Mouse (Mus musculus) midbrain, embryonic 10.5 days (tissue): ENCODE results near the gene Cbfa2t3. TPM values are rescaled to one million over a fixed set of nuclear protein-coding genes. Genes with fewer than 3 reads are reported as not detected.

Experiments
- DNase-seq: peaks from one replicate; pipeline ENCODE4 v3.0.0-alpha.2; 2017; ENCODE audit warnings: low spot score
- H3K27ac ChIP-seq: fragments of 300-500 bp; sonication (generic); replicated peaks from 2 replicates; pipeline ENCODE4 v1.5.1; 2016; ENCODE audit warnings: mild to moderate bottlenecking
- H3K27me3 ChIP-seq: fragments of 300-500 bp; sonication (generic); 2 replicates; pipeline ENCODE4 v1.6.1; 2016; ENCODE audit warnings: low read depth, mild to moderate bottlenecking; ENCODE audit not compliant: poor library complexity, severe bottlenecking
- H3K36me3 ChIP-seq: fragments of 300-500 bp; sonication (generic); 2 replicates; pipeline ENCODE4 v1.6.1; 2016; ENCODE audit warnings: mild to moderate bottlenecking, moderate library complexity
- H3K4me1 ChIP-seq: fragments of 300-500 bp; sonication (generic); 2 replicates; pipeline ENCODE4 v1.6.1; 2016
- H3K4me3 ChIP-seq: fragments of 300-500 bp; sonication (generic); 2 replicates; pipeline ENCODE4 v1.5.1; 2016; ENCODE audit warnings: mild to moderate bottlenecking, moderate library complexity
- H3K9me3 ChIP-seq: fragments of 300-500 bp; sonication (generic); replicated peaks from 2 replicates; pipeline ENCODE4 v1.6.1; 2016; ENCODE audit warnings: mild to moderate bottlenecking
- WGBS: fragments of 180-500 bp; shearing (Covaris S2); methylation state at CpG from one replicate; pipeline ENCODE4 v1.1.7; 2016; 5-methylcytosine and 5-hydroxymethylcytosine counted together
- polyA plus RNA-seq: library from polyadenylated mRNA; unstranded; fragments of >200 nt; fragmentation: Nextera tagmentation; extraction: Ambion mirVana; gene quantifications from 2 replicates; pipeline ENCODE4 v1.2.1, GENCODE M21; 2016

Cbfa2t3 gene
- polyA plus RNA-seq, 1 experiment from 2014 or later, result 1.9 TPM

GRCm38 (mm10) chr8:122678061-122678895 is 20.6 kb downstream of the Cbfa2t3 start:
- H3K4me1 ChIP-seq, result peaks cover 64% of the 10 kb centered on the region
- H3K36me3 ChIP-seq, result no peaks in the 10 kb centered on the region
- 2% methylated on average over 118 of the region's 127 CpGs for WGBS
- H3K27ac ChIP-seq, result peak overlapping the region; percentile 86
- H3K9me3 ChIP-seq, result no peaks in the 10 kb centered on the region
- peaks cover 100% of the 10 kb centered on the region for H3K27me3 ChIP-seq
- peak overlapping the region; percentile 75 for H3K4me3 ChIP-seq
- DNase-seq, result peak; percentile 82

GRCm38 (mm10) chr8:122677481-122678021 is 21.4 kb downstream of the Cbfa2t3 start:
- Histone ChIP-seq H3K36me3 (no peaks in the 10 kb centered on the region), H3K9me3 (no peaks in the 10 kb centered on the region), H3K4me1 (peaks cover 64% of the 10 kb centered on the region), H3K27ac (peak overlapping the region; percentile 86), H3K27me3 (peaks cover 100% of the 10 kb centered on the region), H3K4me3 (peak overlapping the region; percentile 75)
- WGBS, result under 1% methylated on average over 35 of the region's 35 CpGs
- no peak for DNase-seq

GRCm38 (mm10) chr8:122676621-122677480 is 22.1 kb downstream of the Cbfa2t3 start:
- peak overlapping the region; percentile 86 for H3K27ac ChIP-seq
- WGBS, result 19% methylated on average over 16 of the region's 16 CpGs
- peaks cover 100% of the 10 kb centered on the region for H3K27me3 ChIP-seq
- peak; percentile 52 for DNase-seq
- no peaks in the 10 kb centered on the region for H3K9me3 ChIP-seq
- H3K4me3 ChIP-seq, result peak overlapping the region; percentile 75
- H3K36me3 ChIP-seq, result no peaks in the 10 kb centered on the region
- peaks cover 64% of the 10 kb centered on the region for H3K4me1 ChIP-seq

GRCm38 (mm10) chr8:122675596-122676420 is 23.1 kb downstream of the Cbfa2t3 start:
- Histone ChIP-seq H3K9me3 (no peaks in the 10 kb centered on the region), H3K4me3 (peak overlapping the region; percentile 75; the same call in 1 of the 2 replicates), H3K27ac (peak overlapping the region; percentile 86; the same call in 1 of the 2 replicates), H3K27me3 (peaks cover 100% of the 10 kb centered on the region), H3K36me3 (no peaks in the 10 kb centered on the region), H3K4me1 (peaks cover 69% of the 10 kb centered on the region)
- no peak for DNase-seq
- 86% methylated on average over 17 of the region's 17 CpGs for WGBS

GRCm38 (mm10) chr8:122674999-122675398 is 23.9 kb downstream of the Cbfa2t3 start:
- H3K27me3 ChIP-seq, result peaks cover 100% of the 10 kb centered on the region
- no peaks in the 10 kb centered on the region for H3K36me3 ChIP-seq
- H3K4me3 ChIP-seq, result no peak overlapping the region
- no peaks in the 10 kb centered on the region for H3K9me3 ChIP-seq
- H3K4me1 ChIP-seq, result peaks cover 72% of the 10 kb centered on the region
- DNase-seq, result no peak
- H3K27ac ChIP-seq, result no peak overlapping the region
- 57% methylated on average over 7 of the region's 7 CpGs for WGBS

- Histone ChIP-seq H3K9me3 (no peaks in the 10 kb centered on the region), H3K4me1 (peaks cover 72% of the 10 kb centered on the region), H3K36me3 (no peaks in the 10 kb centered on the region), H3K4me3 (no peak overlapping the region), H3K27ac (no peak overlapping the region), H3K27me3 (peaks cover 100% of the 10 kb centered on the region)
- 88% methylated on average over 12 of the region's 12 CpGs for WGBS
- no peak for DNase-seq
These were observed 24.9 kb downstream of the Cbfa2t3 start for GRCm38 (mm10) chr8:122673989-122674388.

GRCm38 (mm10) chr8:122671894-122672293 is 27.0 kb downstream of the Cbfa2t3 start:
- DNase-seq, result no peak
- 77% methylated on average over 6 of the region's 6 CpGs for WGBS
- Histone ChIP-seq H3K4me3 (no peak overlapping the region), H3K27ac (no peak overlapping the region), H3K27me3 (peaks cover 100% of the 10 kb centered on the region), H3K4me1 (peaks cover 61% of the 10 kb centered on the region), H3K36me3 (no peaks in the 10 kb centered on the region), H3K9me3 (no peaks in the 10 kb centered on the region)

- Histone ChIP-seq H3K27me3 (peaks cover 100% of the 10 kb centered on the region), H3K36me3 (no peaks in the 10 kb centered on the region), H3K4me3 (no peak overlapping the region), H3K27ac (no peak overlapping the region), H3K9me3 (no peaks in the 10 kb centered on the region), H3K4me1 (peaks cover 60% of the 10 kb centered on the region)
- 57% methylated on average over 3 of the region's 3 CpGs for WGBS
- DNase-seq, result no peak
These were observed 28.2 kb downstream of the Cbfa2t3 start for GRCm38 (mm10) chr8:122670718-122671117.

GRCm38 (mm10) chr8:122670001-122670400 is 28.9 kb downstream of the Cbfa2t3 start:
- H3K27ac ChIP-seq, result no peak overlapping the region
- DNase-seq, result no peak
- 26% methylated on average over 11 of the region's 11 CpGs for WGBS
- no peak overlapping the region for H3K4me3 ChIP-seq
- H3K36me3 ChIP-seq, result no peaks in the 10 kb centered on the region
- H3K9me3 ChIP-seq, result no peaks in the 10 kb centered on the region
- H3K27me3 ChIP-seq, result peaks cover 97% of the 10 kb centered on the region
- H3K4me1 ChIP-seq, result peaks cover 59% of the 10 kb centered on the region

GRCm38 (mm10) chr8:122669370-122669769 is 29.5 kb downstream of the Cbfa2t3 start:
- H3K9me3 ChIP-seq, result no peaks in the 10 kb centered on the region
- H3K4me1 ChIP-seq, result peaks cover 57% of the 10 kb centered on the region
- WGBS, result 10% methylated on average over 5 of the region's 5 CpGs
- H3K36me3 ChIP-seq, result no peaks in the 10 kb centered on the region
- peaks cover 97% of the 10 kb centered on the region for H3K27me3 ChIP-seq
- DNase-seq, result peak; percentile 58
- no peak overlapping the region for H3K4me3 ChIP-seq
- H3K27ac ChIP-seq, result no peak overlapping the region

GRCm38 (mm10) chr8:122667854-122668253 is 31.1 kb downstream of the Cbfa2t3 start:
- Histone ChIP-seq H3K27ac (no peak overlapping the region), H3K4me1 (peaks cover 51% of the 10 kb centered on the region), H3K27me3 (peaks cover 84% of the 10 kb centered on the region)

GRCm38 (mm10) chr8:122666827-122667226 is 32.1 kb downstream of the Cbfa2t3 start:
- no peak for DNase-seq
- 66% methylated on average over 12 of the region's 12 CpGs for WGBS
- no peaks in the 10 kb centered on the region for H3K9me3 ChIP-seq
- peaks cover 73% of the 10 kb centered on the region for H3K27me3 ChIP-seq
- H3K27ac ChIP-seq, result no peak overlapping the region
- H3K4me3 ChIP-seq, result no peak overlapping the region
- H3K4me1 ChIP-seq, result peaks cover 51% of the 10 kb centered on the region
- H3K36me3 ChIP-seq, result no peaks in the 10 kb centered on the region

More at GRCm38 (mm10) chr8:122667854-122668253, 31.1 kb downstream of the Cbfa2t3 start:
- Histone ChIP-seq H3K9me3 (no peaks in the 10 kb centered on the region), H3K36me3 (no peaks in the 10 kb centered on the region), H3K4me3 (no peak overlapping the region)
- WGBS, result 80% methylated on average over 11 of the region's 11 CpGs
- no peak for DNase-seq
